Mouse (Mus musculus): ENCODE data around the gene Elfn2. TPM values are rescaled to one million over a fixed set of nuclear protein-coding genes. Genes with fewer than 3 reads are reported as not detected.

The Elfn2 gene
- polyA plus RNA-seq, 1 experiment: 0.07 TPM

DNA sequence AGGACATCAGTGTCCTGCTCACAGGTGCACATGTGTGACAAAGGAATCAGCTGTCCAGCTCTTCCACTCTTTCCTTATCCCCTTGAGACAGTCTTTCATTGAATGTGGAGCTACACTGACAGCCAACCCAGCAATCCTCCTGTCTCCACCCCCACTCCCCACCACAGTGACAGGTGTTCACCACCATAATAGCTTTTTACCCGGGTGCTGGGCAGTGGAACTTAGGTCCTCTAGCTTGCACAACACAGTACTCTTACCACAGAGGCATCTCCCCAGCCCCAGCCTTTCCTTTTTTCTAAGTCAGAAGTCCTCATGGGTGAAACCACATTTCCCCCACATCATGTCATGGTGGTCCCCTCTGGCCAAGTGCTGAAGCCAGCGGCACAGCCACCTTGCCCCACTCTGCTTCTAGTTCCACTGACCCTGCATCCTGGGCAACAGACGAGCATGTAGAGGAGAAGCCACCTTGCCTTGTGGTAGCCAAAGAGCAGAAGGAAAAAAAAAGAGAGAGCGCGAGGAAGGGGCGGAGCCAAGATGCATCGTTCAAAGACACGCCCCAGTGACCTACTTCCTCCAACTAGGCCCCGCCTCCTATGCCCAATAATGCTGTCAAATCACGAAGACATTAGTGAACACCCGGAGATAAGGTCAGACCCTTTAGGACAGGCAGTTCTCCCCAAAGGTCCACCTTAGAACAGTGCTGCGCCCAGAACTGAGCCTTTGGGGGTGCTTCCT, 11.9 kb upstream of the Elfn2 start:
- H3K79me2 ChIP-seq (ENCODE audit: control insufficient read depth, insufficient read depth): no peaks in the 10 kb centered on the region
- H3K36me3 ChIP-seq (ENCODE audit: control insufficient read depth, insufficient read depth): no peaks in the 10 kb centered on the region
- TF ChIP-seq MAX (IDR thresholded peaks at IDR 0.05; ENCODE audit: low read depth): no peak
- TF ChIP-seq MYOG (IDR thresholded peaks at IDR 0.05; ENCODE audit: control insufficient read depth in 1 of 3, insufficient read depth in 1 of 3, insufficient read length in 2 of 3, low read depth in 2 of 3): peak in 2 of 3 experiments; percentile 55 to 57
- TF ChIP-seq REST (IDR thresholded peaks at IDR 0.05; ENCODE audit: insufficient read depth, insufficient read length): no peak
- no peak for TF ChIP-seq POLR2AphosphoS2 (IDR thresholded peaks at IDR 0.05; ENCODE audit: insufficient read length, low read depth)
- no peak for TF ChIP-seq USF1 (IDR thresholded peaks at IDR 0.05; ENCODE audit: low read depth)
- no peak for TF ChIP-seq SRF (IDR thresholded peaks at IDR 0.05; ENCODE audit: control insufficient read depth, insufficient read length, low read depth)
- no peak for TF ChIP-seq POLR2A (IDR thresholded peaks at IDR 0.05; ENCODE audit: insufficient read length, low read depth)
- no peak for TF ChIP-seq E2F4 (IDR thresholded peaks at IDR 0.05; ENCODE audit: insufficient read depth)
- TF ChIP-seq MYOD1 (IDR thresholded peaks at IDR 0.05; ENCODE audit: control insufficient read depth in 1 of 3, insufficient read length in 2 of 3, low read depth in 2 of 3): peak in 2 of 3 experiments; percentile 77 to 86
- TF ChIP-seq TCF3 (IDR thresholded peaks at IDR 0.05; ENCODE audit: insufficient read length, low read depth): no peak
- no peak overlapping the region for H3K4me3 ChIP-seq
- H3K4me2 ChIP-seq (ENCODE audit: low read depth): no peak overlapping the region
- no peak overlapping the region for H3ac ChIP-seq (ENCODE audit: control insufficient read depth, insufficient read length)
- peaks cover 60% of the 10 kb centered on the region for H3K27me3 ChIP-seq (ENCODE audit: control insufficient read depth, insufficient read depth, insufficient read length)

DNA sequence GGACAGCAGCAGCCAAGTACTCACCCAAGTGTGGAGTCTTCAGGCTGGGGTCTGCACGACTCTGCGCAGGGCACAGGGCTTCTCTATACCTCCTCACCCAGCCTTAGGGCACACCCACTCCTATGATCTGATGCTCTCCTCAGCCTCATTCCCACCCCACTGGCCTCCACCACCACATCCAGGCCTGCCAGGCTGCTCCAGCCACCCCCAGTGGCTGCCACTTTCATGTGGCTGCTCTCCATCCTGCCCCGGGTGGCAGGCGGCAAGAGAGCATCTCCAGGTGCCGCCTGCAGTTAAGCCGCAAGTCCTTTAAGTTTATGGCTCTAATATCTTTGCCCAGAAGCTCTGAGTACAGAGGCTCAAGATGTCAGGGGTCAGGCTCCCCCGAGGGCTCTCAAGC, 8.1 kb upstream of the Elfn2 start:
- TF ChIP-seq CEBPB (IDR thresholded peaks at IDR 0.05; ENCODE audit: insufficient read depth, poor library complexity, severe bottlenecking) (no peak), MAX (IDR thresholded peaks at IDR 0.05; ENCODE audit: low read depth) (no peak), TCF12 (IDR thresholded peaks at IDR 0.05; ENCODE audit: insufficient read depth, poor library complexity, severe bottlenecking) (no peak), E2F4 (IDR thresholded peaks at IDR 0.05; ENCODE audit: insufficient read depth) (no peak), POLR2A (IDR thresholded peaks at IDR 0.05; ENCODE audit: insufficient read length, low read depth) (no peak), POLR2AphosphoS2 (IDR thresholded peaks at IDR 0.05; ENCODE audit: insufficient read length, low read depth) (no peak)
- Histone ChIP-seq H3K36me3 (ENCODE audit: control insufficient read depth, insufficient read depth) (no peaks in the 10 kb centered on the region), H3K4me3 (no peak overlapping the region), H3K4me2 (ENCODE audit: low read depth) (no peak overlapping the region), H3K79me2 (ENCODE audit: control insufficient read depth, insufficient read depth) (no peaks in the 10 kb centered on the region), H3ac (ENCODE audit: control insufficient read depth, insufficient read length) (no peak overlapping the region), H3K27me3 (ENCODE audit: control insufficient read depth, insufficient read depth, insufficient read length) (peaks cover 72% of the 10 kb centered on the region)

DNA sequence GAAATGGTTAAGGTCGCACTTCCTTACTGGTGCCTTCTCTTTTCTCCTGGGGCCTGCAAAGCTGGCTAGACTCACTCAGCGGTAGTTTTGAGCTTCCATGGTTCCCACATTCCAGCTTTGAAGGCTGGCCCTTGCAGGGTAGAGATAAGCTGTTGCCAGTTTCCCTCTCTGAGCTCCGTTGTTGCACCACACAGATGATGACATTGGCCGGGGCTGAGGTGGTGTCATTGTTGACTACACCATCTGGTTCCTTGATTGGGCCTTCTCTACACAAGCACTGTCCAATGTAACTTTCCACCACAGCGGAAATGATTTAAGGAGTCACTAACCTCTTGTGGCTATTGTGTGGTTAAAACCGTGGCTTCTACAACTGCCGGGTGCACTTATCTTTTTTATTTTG, 2.0 kb upstream of the Elfn2 start:
- no peaks in the 10 kb centered on the region for H3K79me2 ChIP-seq (ENCODE audit: control insufficient read depth, insufficient read depth)
- H3K36me3 ChIP-seq (ENCODE audit: control insufficient read depth, insufficient read depth): no peaks in the 10 kb centered on the region
- H3K4me3 ChIP-seq: no peak overlapping the region
- H3ac ChIP-seq (ENCODE audit: control insufficient read depth, insufficient read length): no peak overlapping the region
- H3K4me2 ChIP-seq (ENCODE audit: low read depth): peak overlapping the region; percentile 29
- TF ChIP-seq E2F4 (IDR thresholded peaks at IDR 0.05; ENCODE audit: insufficient read depth) (no peak), USF1 (IDR thresholded peaks at IDR 0.05; ENCODE audit: low read depth) (no peak), MAX (IDR thresholded peaks at IDR 0.05; ENCODE audit: low read depth) (no peak), MYOD1 (IDR thresholded peaks at IDR 0.05; ENCODE audit: control insufficient read depth in 1 of 3, insufficient read length in 2 of 3, low read depth in 2 of 3) (no peak), MYOG (IDR thresholded peaks at IDR 0.05; ENCODE audit: control insufficient read depth in 1 of 3, insufficient read depth in 1 of 3, insufficient read length in 2 of 3, low read depth in 2 of 3) (no peak), REST (IDR thresholded peaks at IDR 0.05; ENCODE audit: insufficient read depth, insufficient read length) (no peak), CEBPB (IDR thresholded peaks at IDR 0.05; ENCODE audit: insufficient read depth, poor library complexity, severe bottlenecking) (no peak), TCF3 (IDR thresholded peaks at IDR 0.05; ENCODE audit: insufficient read length, low read depth) (no peak), TCF12 (IDR thresholded peaks at IDR 0.05; ENCODE audit: insufficient read depth, poor library complexity, severe bottlenecking) (no peak), SRF (IDR thresholded peaks at IDR 0.05; ENCODE audit: control insufficient read depth, insufficient read length, low read depth) (no peak), POLR2AphosphoS2 (IDR thresholded peaks at IDR 0.05; ENCODE audit: insufficient read length, low read depth) (no peak), POLR2A (IDR thresholded peaks at IDR 0.05; ENCODE audit: insufficient read length, low read depth) (no peak)
- peaks cover 85% of the 10 kb centered on the region for H3K27me3 ChIP-seq (ENCODE audit: control insufficient read depth, insufficient read depth, insufficient read length)

DNA sequence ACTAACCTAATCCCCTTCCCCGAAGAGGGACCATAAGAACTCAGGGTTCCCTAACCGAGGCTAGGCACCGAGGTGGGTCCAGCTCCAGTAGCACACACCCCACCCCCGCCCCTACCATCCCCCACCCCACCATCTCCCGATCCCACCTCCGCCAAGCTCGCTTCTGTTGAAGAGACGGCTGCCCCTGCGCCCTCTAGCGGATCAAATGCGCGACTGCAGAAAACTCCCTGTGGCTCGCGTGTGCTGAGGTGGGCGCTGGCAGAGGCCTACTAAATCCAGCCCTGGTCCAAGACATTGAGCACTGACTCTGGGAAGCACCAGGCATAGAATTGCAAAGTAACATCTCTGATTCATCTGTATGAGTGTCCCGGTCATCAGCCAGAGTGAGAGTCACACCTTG, 1.5 kb upstream of the Elfn2 start:
- no peak overlapping the region for H3K4me3 ChIP-seq
- no peaks in the 10 kb centered on the region for H3K79me2 ChIP-seq (ENCODE audit: control insufficient read depth, insufficient read depth)
- H3ac ChIP-seq (ENCODE audit: control insufficient read depth, insufficient read length): no peak overlapping the region
- TF ChIP-seq CEBPB (IDR thresholded peaks at IDR 0.05; ENCODE audit: insufficient read depth, poor library complexity, severe bottlenecking) (no peak), TCF3 (IDR thresholded peaks at IDR 0.05; ENCODE audit: insufficient read length, low read depth) (no peak), E2F4 (IDR thresholded peaks at IDR 0.05; ENCODE audit: insufficient read depth) (no peak)
- peak overlapping the region; percentile 29 for H3K4me2 ChIP-seq (ENCODE audit: low read depth)
- no peaks in the 10 kb centered on the region for H3K36me3 ChIP-seq (ENCODE audit: control insufficient read depth, insufficient read depth)
- H3K27me3 ChIP-seq (ENCODE audit: control insufficient read depth, insufficient read depth, insufficient read length): peaks cover 85% of the 10 kb centered on the region

- H3ac ChIP-seq (ENCODE audit: control insufficient read depth, insufficient read length): no peak overlapping the region
- H3K4me3 ChIP-seq: no peak overlapping the region
- H3K27me3 ChIP-seq (ENCODE audit: control insufficient read depth, insufficient read depth, insufficient read length): peaks cover 87% of the 10 kb centered on the region
- TF ChIP-seq TCF12 (IDR thresholded peaks at IDR 0.05; ENCODE audit: insufficient read depth, poor library complexity, severe bottlenecking): no peak
- no peak for TF ChIP-seq USF1 (IDR thresholded peaks at IDR 0.05; ENCODE audit: low read depth)
- TF ChIP-seq MAX (IDR thresholded peaks at IDR 0.05; ENCODE audit: low read depth): no peak
- no peak for TF ChIP-seq TCF3 (IDR thresholded peaks at IDR 0.05; ENCODE audit: insufficient read length, low read depth)
- TF ChIP-seq REST (IDR thresholded peaks at IDR 0.05; ENCODE audit: insufficient read depth, insufficient read length): no peak
- TF ChIP-seq MYOG (IDR thresholded peaks at IDR 0.05; ENCODE audit: control insufficient read depth in 1 of 3, insufficient read depth in 1 of 3, insufficient read length in 2 of 3, low read depth in 2 of 3): no peak
- TF ChIP-seq MYOD1 (IDR thresholded peaks at IDR 0.05; ENCODE audit: control insufficient read depth in 1 of 3, insufficient read length in 2 of 3, low read depth in 2 of 3): no peak
- no peak for TF ChIP-seq SRF (IDR thresholded peaks at IDR 0.05; ENCODE audit: control insufficient read depth, insufficient read length, low read depth)
- TF ChIP-seq POLR2A (IDR thresholded peaks at IDR 0.05; ENCODE audit: insufficient read length, low read depth): no peak
- no peak for TF ChIP-seq E2F4 (IDR thresholded peaks at IDR 0.05; ENCODE audit: insufficient read depth)
- TF ChIP-seq CEBPB (IDR thresholded peaks at IDR 0.05; ENCODE audit: insufficient read depth, poor library complexity, severe bottlenecking): no peak
- no peak for TF ChIP-seq POLR2AphosphoS2 (IDR thresholded peaks at IDR 0.05; ENCODE audit: insufficient read length, low read depth)
- H3K4me2 ChIP-seq (ENCODE audit: low read depth): no peak overlapping the region
- no peaks in the 10 kb centered on the region for H3K79me2 ChIP-seq (ENCODE audit: control insufficient read depth, insufficient read depth)
- H3K36me3 ChIP-seq (ENCODE audit: control insufficient read depth, insufficient read depth): no peaks in the 10 kb centered on the region
Observed at GRCm38 (mm10) chr15:78719416-78719815, 845 bp upstream of the Elfn2 start.
